Mouse (Mus musculus) hindbrain, embryonic 12.5 days (tissue): ENCODE measurements around the gene Gkap1. TPM values are rescaled to one million over a fixed set of nuclear protein-coding genes. Genes with fewer than 3 reads are reported as not detected.

Experiments
- ATAC-seq: fragments of 200-750 bp; cut with Nextera tagmentation; 2 replicates; pipeline ENCODE4 v1.8.0; 2017; ENCODE audit warnings: moderate TSS enrichment; ENCODE audit not compliant: low FRiP score
- H3K27ac ChIP-seq: fragments of 300-500 bp; sonication (generic); 2 replicates; pipeline ENCODE4 v1.5.1; 2016; ENCODE audit warnings: mild to moderate bottlenecking
- H3K27me3 ChIP-seq: fragments of 300-500 bp; sonication (generic); 2 replicates; pipeline ENCODE4 v1.6.1; 2016; ENCODE audit warnings: mild to moderate bottlenecking
- H3K36me3 ChIP-seq: fragments of 300-500 bp; sonication (generic); 2 replicates; pipeline ENCODE4 v1.6.1; 2016; ENCODE audit warnings: mild to moderate bottlenecking
- H3K4me1 ChIP-seq: fragments of 300-500 bp; sonication (generic); 2 replicates; pipeline ENCODE4 v1.6.1; 2016
- H3K4me2 ChIP-seq: fragments of 300-500 bp; sonication (generic); replicated peaks from 2 replicates; pipeline ENCODE4 v1.6.1; 2016; ENCODE audit warnings: mild to moderate bottlenecking
- H3K4me3 ChIP-seq: fragments of 300-500 bp; sonication (generic); 2 replicates; pipeline ENCODE4 v1.5.1; 2016; ENCODE audit warnings: mild to moderate bottlenecking
- H3K9ac ChIP-seq: fragments of 300-500 bp; sonication (generic); 2 replicates; pipeline ENCODE4 v1.6.1; 2016; ENCODE audit warnings: mild to moderate bottlenecking, moderate library complexity
- H3K9me3 ChIP-seq: fragments of 300-500 bp; sonication (generic); replicated peaks from 2 replicates; pipeline ENCODE4 v1.6.1; 2016; ENCODE audit warnings: mild to moderate bottlenecking
- whole genome bisulfite sequencing: fragments of 180-500 bp; shearing (Covaris S2); methylation state at CpG from one replicate; pipeline ENCODE4 v1.1.7; 2016; 5-methylcytosine and 5-hydroxymethylcytosine counted together
- polyA plus RNA-seq: library from polyadenylated mRNA; unstranded; fragments of >200 nt; fragmentation: Nextera tagmentation; extraction: Ambion mirVana; gene quantifications from 2 replicates; pipeline ENCODE4 v1.2.1, GENCODE M21; 2016

The Gkap1 gene
- polyA plus RNA-seq = 42.7 and 44.0 TPM in 2 replicates

DNA sequence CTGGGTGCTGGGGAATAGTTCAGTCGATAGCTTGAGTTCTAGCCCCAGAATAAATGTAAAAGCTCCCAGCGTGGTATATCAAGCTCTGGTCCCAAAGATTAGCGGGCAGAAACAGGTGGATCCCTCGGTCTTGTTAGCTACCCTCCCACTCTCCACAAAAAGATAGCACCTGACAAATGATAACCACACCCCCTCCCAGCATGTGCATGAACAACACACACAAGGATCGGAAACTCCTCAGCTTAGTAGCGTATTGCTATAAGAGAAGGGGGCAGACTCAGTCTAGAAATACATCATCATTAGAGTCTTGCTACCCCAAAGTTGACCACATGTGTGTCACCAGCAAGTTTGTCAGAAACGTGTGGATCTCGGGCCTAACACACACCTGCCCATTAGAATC, at the start of gene Gkap1:
Gene Gkap1 (minus strand): TSS at position 101 of the 400 bp plus-strand sequence.
- H3K4me1 ChIP-seq = peaks cover 19% of the 10 kb centered on the region

DNA sequence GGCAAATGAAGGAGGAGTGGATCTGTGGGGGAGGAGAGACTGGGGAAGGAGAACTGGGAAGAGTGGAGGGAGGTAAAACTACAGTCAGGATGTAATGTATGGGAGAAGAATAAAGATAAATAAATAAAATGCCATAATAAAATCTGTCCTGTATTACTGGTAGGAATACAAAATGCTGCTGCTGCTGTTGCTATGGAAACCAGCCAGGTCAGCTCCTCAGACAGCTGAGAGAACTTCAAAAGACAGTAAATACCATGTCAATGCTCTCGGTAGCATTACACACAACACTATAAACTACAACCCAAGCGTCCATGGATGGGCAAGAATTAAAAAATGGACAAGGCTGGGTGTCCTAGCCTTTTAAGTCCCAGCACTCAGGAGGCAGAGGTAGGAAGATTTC, 42.3 kb upstream of the Gkap1 start:
- H3K36me3 ChIP-seq = no peaks in the 10 kb centered on the region
- no peak for ATAC-seq

More for the DNA sequence above, at the start of gene Gkap1:
- H3K27ac ChIP-seq = peak within 1 kb of the TSS; percentile 81
- WGBS = 72% methylated on average over 8 of the region's 8 CpGs
- H3K4me3 ChIP-seq = peak within 1 kb of the TSS; percentile 88
- no peaks in the 10 kb centered on the region for H3K36me3 ChIP-seq
- H3K4me2 ChIP-seq = peak within 1 kb of the TSS; percentile 55
- H3K27me3 ChIP-seq = 0 out of 2 replicates have a peak, but pooled peaks cover 2% of the 10 kb centered on the region
- H3K9me3 ChIP-seq = no peaks in the 10 kb centered on the region
- peak within 1 kb of the TSS; percentile 89 for H3K9ac ChIP-seq
- ATAC-seq = no peak

DNA sequence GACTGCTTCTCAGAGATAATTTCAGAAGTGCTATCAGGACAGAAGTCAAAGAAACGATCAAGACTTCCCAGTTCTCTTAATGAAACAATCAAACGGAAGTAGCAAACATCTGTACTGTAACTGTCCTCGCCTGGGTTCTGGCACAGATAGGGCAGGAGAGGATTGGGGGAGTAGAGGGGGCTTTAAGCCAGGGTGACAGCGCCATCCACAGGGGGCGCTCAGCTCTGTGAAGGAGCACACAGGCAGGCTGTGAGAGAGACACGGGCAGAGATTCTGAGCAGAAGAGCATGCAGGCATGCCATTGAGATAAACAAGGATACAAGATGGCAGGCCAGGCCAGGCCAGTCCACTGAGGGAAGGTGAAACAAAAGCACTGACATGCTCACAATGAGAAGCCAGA, 39.5 kb upstream of the Gkap1 start:
- no peaks in the 10 kb centered on the region for H3K4me1 ChIP-seq
- WGBS = 65% methylated on average over 6 of the region's 6 CpGs
- ATAC-seq = no peak

More for the DNA sequence above, 42.3 kb upstream of the Gkap1 start:
- no peaks in the 10 kb centered on the region for H3K4me1 ChIP-seq
- H3K27ac ChIP-seq = no peak overlapping the region
- H3K9ac ChIP-seq = no peak overlapping the region
- H3K4me3 ChIP-seq = no peak overlapping the region
- H3K4me2 ChIP-seq = no peak overlapping the region
- H3K27me3 ChIP-seq = no peaks in the 10 kb centered on the region
- WGBS = 55% methylated on average over 2 of the region's 2 CpGs
- H3K9me3 ChIP-seq = no peaks in the 10 kb centered on the region

DNA sequence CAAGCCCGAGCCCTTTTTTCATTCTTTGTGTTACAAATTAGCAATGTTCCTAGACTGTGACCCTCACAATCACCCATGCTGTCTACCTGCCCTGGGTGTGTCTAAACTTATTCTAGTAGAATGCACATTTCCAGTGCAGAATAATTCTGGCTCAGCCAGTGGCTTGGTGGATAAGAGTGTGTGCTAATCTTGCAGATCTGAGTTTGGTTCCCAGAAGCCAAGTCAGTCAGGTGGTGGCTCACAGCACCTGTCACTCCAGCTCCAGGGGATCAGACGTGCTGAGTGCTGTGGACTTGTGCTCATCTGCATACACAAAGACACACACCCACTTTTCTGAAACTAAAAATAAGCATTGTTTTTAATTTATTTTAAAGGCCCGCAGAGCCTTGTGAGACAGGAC, 38.3 kb upstream of the Gkap1 start:
- no peak for ATAC-seq
- no peaks in the 10 kb centered on the region for H3K36me3 ChIP-seq
- no peak overlapping the region for H3K4me2 ChIP-seq
- 78% methylated on average over 3 of the region's 3 CpGs for WGBS
- no peaks in the 10 kb centered on the region for H3K9me3 ChIP-seq
- H3K4me1 ChIP-seq = no peaks in the 10 kb centered on the region; the same call in 1 of the 2 replicates
- H3K27ac ChIP-seq = no peak overlapping the region
- no peak overlapping the region for H3K4me3 ChIP-seq
- H3K9ac ChIP-seq = no peak overlapping the region
- no peaks in the 10 kb centered on the region for H3K27me3 ChIP-seq

More for the DNA sequence above, 39.5 kb upstream of the Gkap1 start:
- H3K27ac ChIP-seq = no peak overlapping the region
- H3K9me3 ChIP-seq = no peaks in the 10 kb centered on the region
- no peaks in the 10 kb centered on the region for H3K36me3 ChIP-seq
- H3K4me3 ChIP-seq = no peak overlapping the region
- H3K4me2 ChIP-seq = no peak overlapping the region
- H3K9ac ChIP-seq = no peak overlapping the region
- H3K27me3 ChIP-seq = no peaks in the 10 kb centered on the region

DNA sequence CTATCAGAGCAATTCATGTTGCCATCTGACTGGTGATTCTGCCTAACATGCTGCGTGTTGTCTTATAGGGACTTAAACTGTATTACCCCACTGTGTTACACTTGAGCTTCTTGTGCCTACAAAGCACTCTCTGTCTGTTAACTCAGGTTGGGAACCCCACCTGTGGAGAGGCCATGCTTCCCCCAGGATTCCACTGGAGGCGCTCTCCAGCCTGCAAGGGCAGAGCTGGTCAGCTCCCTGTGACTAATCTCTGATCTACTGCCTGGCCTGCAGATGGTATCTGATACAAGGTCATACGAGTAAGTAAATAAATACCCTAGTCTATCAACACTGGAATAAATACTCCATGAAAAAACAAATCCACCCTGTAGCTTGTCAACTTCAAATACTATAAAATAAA, 35.9 kb upstream of the Gkap1 start:
- Histone ChIP-seq H3K9me3 (no peaks in the 10 kb centered on the region), H3K9ac (no peak overlapping the region), H3K4me1 (no peaks in the 10 kb centered on the region; the same call in 1 of the 2 replicates), H3K27ac (no peak overlapping the region), H3K36me3 (no peaks in the 10 kb centered on the region), H3K4me2 (no peak overlapping the region), H3K4me3 (no peak overlapping the region), H3K27me3 (no peaks in the 10 kb centered on the region)
- WGBS = 52% methylated on average over 3 of the region's 3 CpGs
- no peak for ATAC-seq

DNA sequence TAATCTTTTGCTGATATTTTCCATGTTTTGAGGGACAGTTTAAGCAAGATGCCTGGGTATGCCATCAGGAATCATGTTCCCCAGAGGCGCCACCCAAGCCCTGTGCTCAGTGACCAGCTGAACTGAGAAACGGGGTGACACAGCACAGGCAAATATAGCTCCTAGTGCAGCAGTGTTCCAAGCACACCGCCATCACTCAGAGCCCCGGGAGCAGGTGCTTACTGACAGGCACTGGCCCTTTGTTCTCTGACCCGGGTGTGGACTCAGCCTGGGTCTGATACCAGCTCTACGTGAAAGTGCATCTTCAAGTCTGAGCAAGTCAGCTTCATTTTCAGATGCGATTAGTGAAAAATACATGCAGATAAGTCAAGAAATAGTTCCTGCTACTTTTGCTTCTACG, 34.0 kb upstream of the Gkap1 start:
- no peaks in the 10 kb centered on the region for H3K9me3 ChIP-seq
- WGBS = 63% methylated on average over 8 of the region's 8 CpGs

DNA sequence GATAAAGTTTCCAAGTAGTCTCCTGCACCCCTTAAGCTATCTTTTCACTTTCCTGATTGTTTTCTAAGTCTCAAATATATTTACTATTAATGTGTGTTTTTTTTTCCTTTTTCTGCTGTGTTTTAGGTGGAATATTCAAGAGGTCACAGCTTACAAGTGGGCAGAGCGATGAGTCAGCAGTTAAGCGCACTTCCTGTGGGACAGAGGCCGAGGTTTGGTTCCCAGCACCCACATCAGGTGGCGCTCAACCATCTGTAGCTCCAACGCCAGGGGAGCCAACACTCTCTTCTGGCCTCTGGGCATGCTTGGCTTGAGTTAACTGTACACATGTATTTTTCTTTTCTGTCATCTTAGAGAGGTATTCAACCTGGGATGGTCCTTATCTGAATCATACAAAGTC, 32.0 kb upstream of the Gkap1 start:
- Histone ChIP-seq H3K9ac (no peak overlapping the region), H3K9me3 (no peaks in the 10 kb centered on the region), H3K27me3 (no peaks in the 10 kb centered on the region), H3K4me1 (no peaks in the 10 kb centered on the region; the same call in 1 of the 2 replicates), H3K4me3 (no peak overlapping the region), H3K4me2 (no peak overlapping the region), H3K36me3 (no peaks in the 10 kb centered on the region), H3K27ac (no peak overlapping the region)
- WGBS = 87% methylated on average over 5 of the region's 5 CpGs
- ATAC-seq = no peak

More for the DNA sequence above, 34.0 kb upstream of the Gkap1 start:
- Histone ChIP-seq H3K4me1 (no peaks in the 10 kb centered on the region; the same call in 1 of the 2 replicates), H3K9ac (no peak overlapping the region), H3K4me2 (no peak overlapping the region), H3K27ac (no peak overlapping the region), H3K4me3 (no peak overlapping the region), H3K27me3 (no peaks in the 10 kb centered on the region), H3K36me3 (no peaks in the 10 kb centered on the region)
- ATAC-seq = no peak

DNA sequence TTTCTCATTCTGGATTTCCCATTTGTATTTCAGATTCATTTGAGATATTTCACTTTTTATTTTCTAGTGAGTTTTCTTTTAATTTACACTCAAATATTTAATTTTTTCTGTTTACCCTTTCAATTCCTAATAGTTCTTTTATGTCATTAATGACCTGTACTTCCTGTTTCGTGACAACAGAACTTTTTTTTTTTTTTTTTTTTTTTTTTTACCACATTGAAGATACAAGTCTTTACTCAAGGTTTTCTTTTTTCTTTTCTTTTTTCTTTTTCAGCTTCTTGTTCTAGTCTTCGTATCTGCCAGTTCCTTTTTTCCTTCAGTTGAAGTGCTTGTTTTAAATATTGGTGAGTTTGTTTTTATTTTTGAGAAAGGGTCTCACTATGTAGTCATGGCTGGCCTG, 29.7 kb upstream of the Gkap1 start:
- no peak overlapping the region for H3K9ac ChIP-seq
- no peaks in the 10 kb centered on the region for H3K36me3 ChIP-seq
- WGBS = 72% methylated on average over 2 of the region's 2 CpGs
- H3K27me3 ChIP-seq = no peaks in the 10 kb centered on the region
- H3K27ac ChIP-seq = no peak overlapping the region
- H3K9me3 ChIP-seq = no peaks in the 10 kb centered on the region
- ATAC-seq = no peak
- H3K4me1 ChIP-seq = no peaks in the 10 kb centered on the region; the same call in 1 of the 2 replicates
- no peak overlapping the region for H3K4me2 ChIP-seq
- no peak overlapping the region for H3K4me3 ChIP-seq

DNA sequence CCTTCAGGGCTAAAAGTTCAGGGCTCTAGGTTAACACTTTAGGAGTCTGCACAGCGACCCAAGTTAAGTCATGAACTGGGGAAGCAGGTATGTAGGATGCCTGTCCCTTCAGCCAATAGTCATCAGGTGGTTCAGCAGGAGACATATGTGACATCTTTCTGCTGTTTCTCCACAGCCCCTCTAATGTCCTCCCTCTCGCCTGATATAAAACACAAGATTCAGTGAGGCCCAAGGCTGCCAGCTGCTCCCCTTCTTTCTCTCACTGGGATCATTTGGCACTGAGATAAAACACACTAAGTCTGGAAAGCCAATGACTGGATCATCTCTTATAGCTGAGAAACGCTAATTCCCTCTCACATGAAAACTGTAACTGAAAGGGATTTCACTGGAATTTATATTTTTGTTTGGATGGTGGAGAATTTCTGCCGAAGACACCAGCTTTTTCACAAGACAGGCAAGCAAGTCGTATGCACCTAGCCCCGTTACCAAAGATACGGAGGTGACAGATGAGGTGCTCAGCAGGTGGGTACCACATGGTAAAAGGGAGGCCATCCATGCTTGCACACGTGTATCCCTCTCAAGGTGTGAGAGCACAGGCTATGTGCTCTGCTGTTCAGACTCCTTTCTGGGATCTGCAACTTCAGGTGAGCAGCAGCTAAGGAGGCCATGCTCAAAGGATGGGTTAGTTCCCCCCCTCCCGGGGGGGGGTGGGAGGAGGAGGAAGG, 27.1 kb upstream of the Gkap1 start:
- no peaks in the 10 kb centered on the region for H3K4me1 ChIP-seq
- no peak overlapping the region for H3K9ac ChIP-seq
- H3K4me2 ChIP-seq = no peak overlapping the region
- no peak overlapping the region for H3K4me3 ChIP-seq
- 77% methylated on average over 9 of the region's 9 CpGs for WGBS
- H3K27me3 ChIP-seq = no peaks in the 10 kb centered on the region
- no peaks in the 10 kb centered on the region for H3K9me3 ChIP-seq
- no peaks in the 10 kb centered on the region for H3K36me3 ChIP-seq
- no peak for ATAC-seq
- H3K27ac ChIP-seq = no peak overlapping the region

DNA sequence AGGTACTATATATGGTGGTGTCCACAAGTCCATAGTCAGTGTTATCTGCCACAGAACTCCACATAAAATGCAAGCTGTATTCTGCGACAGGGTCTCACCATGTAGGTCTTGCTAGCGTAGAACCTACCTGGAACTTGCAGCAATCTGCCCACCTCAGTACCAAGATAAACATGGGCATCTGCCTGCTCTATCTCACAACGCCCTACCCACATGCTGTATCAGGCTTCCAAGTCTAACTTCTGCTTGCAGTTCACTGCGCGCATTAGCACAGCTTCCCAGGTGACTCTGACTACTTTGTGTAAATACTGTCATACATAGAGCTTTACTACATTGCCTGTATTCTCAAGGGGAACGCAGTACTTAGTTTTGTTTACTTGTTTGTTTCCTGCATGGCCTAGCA, 26.5 kb upstream of the Gkap1 start:
- Histone ChIP-seq H3K27ac (no peak overlapping the region), H3K4me2 (no peak overlapping the region), H3K36me3 (no peaks in the 10 kb centered on the region), H3K27me3 (no peaks in the 10 kb centered on the region), H3K4me3 (no peak overlapping the region), H3K9me3 (no peaks in the 10 kb centered on the region), H3K4me1 (no peaks in the 10 kb centered on the region), H3K9ac (no peak overlapping the region)
- no peak for ATAC-seq
- WGBS = 93% methylated on average over 6 of the region's 6 CpGs

DNA sequence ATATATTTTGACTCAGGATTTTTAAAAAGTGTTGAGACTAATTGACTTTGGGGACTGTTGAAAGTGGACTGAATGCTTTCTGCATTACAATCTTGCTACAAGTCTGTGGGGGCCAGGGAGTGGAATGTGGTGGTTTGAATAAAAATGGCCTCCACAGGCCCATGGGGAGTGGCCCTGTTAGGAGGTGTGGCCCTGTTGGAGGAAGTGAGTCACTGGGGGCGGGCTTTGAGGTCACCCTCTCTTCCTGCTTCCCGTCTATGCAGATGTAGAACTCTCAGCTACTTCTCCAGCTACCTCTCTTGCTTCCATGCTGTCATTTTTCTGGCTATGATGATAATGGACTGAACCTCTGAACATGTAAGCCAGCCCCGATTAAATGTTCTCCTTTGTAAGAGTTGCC, 23.3 kb upstream of the Gkap1 start:
- Histone ChIP-seq H3K4me3 (no peak overlapping the region), H3K27me3 (no peaks in the 10 kb centered on the region), H3K36me3 (no peaks in the 10 kb centered on the region), H3K4me1 (no peaks in the 10 kb centered on the region), H3K27ac (no peak overlapping the region), H3K9ac (no peak overlapping the region), H3K4me2 (no peak overlapping the region), H3K9me3 (no peaks in the 10 kb centered on the region)
- 92% methylated on average over 3 of the region's 3 CpGs for WGBS
- ATAC-seq = no peak

DNA sequence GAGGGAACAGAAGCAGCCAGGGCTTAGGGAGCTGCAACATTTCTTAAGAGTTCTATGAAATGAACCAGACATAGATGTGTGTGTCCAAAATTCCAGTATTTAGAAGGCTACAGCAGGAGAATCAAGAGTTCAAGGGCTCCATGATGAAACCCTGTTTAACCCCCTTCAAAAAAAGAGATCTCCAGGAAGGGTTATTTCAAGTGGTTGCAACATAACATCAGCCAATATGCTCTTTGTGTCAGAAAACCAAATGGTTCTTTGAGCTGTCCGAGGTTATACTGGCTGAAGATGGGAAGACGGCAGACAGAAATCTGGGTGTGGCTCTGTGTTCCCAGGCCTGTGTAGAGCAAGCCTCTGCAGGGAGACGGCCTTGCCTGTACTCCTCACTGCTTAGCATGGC, 20.1 kb upstream of the Gkap1 start:
- Histone ChIP-seq H3K9me3 (no peaks in the 10 kb centered on the region), H3K4me1 (peaks cover 6% of the 10 kb centered on the region), H3K36me3 (no peaks in the 10 kb centered on the region), H3K9ac (no peak overlapping the region), H3K27me3 (no peaks in the 10 kb centered on the region), H3K4me3 (no peak overlapping the region), H3K4me2 (no peak overlapping the region), H3K27ac (no peak overlapping the region)
- no peak for ATAC-seq
- WGBS = 73% methylated on average over 3 of the region's 3 CpGs

DNA sequence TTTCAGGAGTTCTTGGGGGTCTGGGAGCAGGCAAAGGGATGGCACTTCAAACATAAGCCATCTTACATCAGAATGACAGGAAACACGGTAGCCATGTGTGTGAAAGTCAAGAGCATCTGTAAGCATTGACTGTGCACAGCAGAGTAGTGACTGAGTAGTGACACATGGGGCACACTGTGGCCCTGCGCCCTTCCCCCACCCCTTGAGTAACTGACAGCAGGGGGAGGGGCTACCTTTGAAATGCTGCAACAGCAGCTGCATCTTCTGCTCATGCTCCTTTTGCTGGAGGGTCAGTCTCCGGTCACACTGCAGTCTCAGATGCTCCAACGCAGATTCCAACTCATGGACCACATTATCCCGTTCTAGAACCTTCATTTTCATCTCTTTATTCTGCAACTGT, 17.3 kb upstream of the Gkap1 start:
- Histone ChIP-seq H3K4me3 (no peak overlapping the region), H3K4me1 (peaks cover 6% of the 10 kb centered on the region), H3K27ac (no peak overlapping the region), H3K27me3 (no peaks in the 10 kb centered on the region), H3K36me3 (no peaks in the 10 kb centered on the region), H3K4me2 (no peak overlapping the region), H3K9ac (no peak overlapping the region), H3K9me3 (no peaks in the 10 kb centered on the region)
- 6% methylated on average over 5 of the region's 5 CpGs for WGBS
- ATAC-seq = peak; percentile 54; the same call in 1 of the 2 replicates
